Mouse (Mus musculus) urinary bladder, postnatal 4 days (tissue): ENCODE measurements around the gene Heyl.
"Not testable (repeated sequence)": the region's sequence is repeated elsewhere in the genome, so short reads cannot be mapped to it uniquely, and the experiment has no call there.

Experiments used
- DNase-seq, 2 experiments: peaks; one replicate each; pipeline ENCODE4 v3.0.0; 2021 to 2022; ENCODE audit warnings: low spot score in 2 of 2

The Heyl gene

GRCm38 (mm10) chr4:123232841-123233240 is 515 bp upstream of the Heyl start:
- DNase-seq, result no peak

GRCm38 (mm10) chr4:123235835-123236430 is 2.6 kb downstream of the Heyl start:
- DNase-seq, result no peak

- DNase-seq, result no peak
Measured at GRCm38 (mm10) chr4:123236431-123237031, 3.2 kb downstream of the Heyl start.

GRCm38 (mm10) chr4:123237386-123238266 is 4.3 kb downstream of the Heyl start:
- no peak for DNase-seq

- DNase-seq, result peak; percentile 72 to 73
Measured at GRCm38 (mm10) chr4:123239361-123240203, 6.2 kb downstream of the Heyl start.

GRCm38 (mm10) chr4:123246221-123246620 is 12.9 kb downstream of the Heyl start:
- no peak for DNase-seq

GRCm38 (mm10) chr4:123246651-123247050 is 13.3 kb downstream of the Heyl start:
- DNase-seq, result no peak

GRCm38 (mm10) chr4:123247147-123247880 is 14.0 kb downstream of the Heyl start:
- DNase-seq, result peak in 1 of 2 experiments; percentile 59

GRCm38 (mm10) chr4:123248971-123249567 is 15.7 kb downstream of the Heyl start:
- DNase-seq, result peak in 1 of 2 experiments; percentile 61

GRCm38 (mm10) chr4:123252214-123252613 is 18.9 kb downstream of the Heyl start:
- DNase-seq, result no peak

- no peak for DNase-seq
Measured at GRCm38 (mm10) chr4:123254617-123255016, 21.3 kb downstream of the Heyl start.

GRCm38 (mm10) chr4:123260071-123260746 is 26.9 kb downstream of the Heyl start:
- DNase-seq, result no peak

- DNase-seq, result no peak
Measured at GRCm38 (mm10) chr4:123261721-123262401, 28.5 kb downstream of the Heyl start, which contains the start of gene Pabpc4. Gene Pabpc4 (plus strand): TSS chr4:123262351.

- DNase-seq, result no peak
Measured at GRCm38 (mm10) chr4:123271063-123271462, 37.7 kb downstream of the Heyl start.

GRCm38 (mm10) chr4:123280117-123280516 is 46.8 kb downstream of the Heyl start:
- no peak for DNase-seq

GRCm38 (mm10) chr4:123282500-123282899 is 49.1 kb downstream of the Heyl start:
- peak; percentile 87 to 90 for DNase-seq

GRCm38 (mm10) chr4:123282915-123283674 is 49.7 kb downstream of the Heyl start:
- peak in 1 of 2 experiments; percentile 49 for DNase-seq

- DNase-seq, result not testable (repeated sequence)
Measured at GRCm38 (mm10) chr4:123283675-123284064, 50.3 kb downstream of the Heyl start.
